Mouse (Mus musculus) thymus, postnatal 36 days (tissue): ENCODE data around the gene Sox15.

Experiments
- DNase-seq, 2 experiments: peaks; one replicate each; pipeline ENCODE4 v3.0.0; 2022; ENCODE audit warnings: mixed read lengths in 2 of 2

Sox15 gene

GRCm38 (mm10) chr11:69645860-69646259, 9.3 kb upstream of the Sox15 start:
- no peak for DNase-seq

- DNase-seq, result no peak
Measured at GRCm38 (mm10) chr11:69653399-69653798, 1.7 kb upstream of the Sox15 start.

GRCm38 (mm10) chr11:69654760-69655159, 354 bp upstream of the Sox15 start:
- DNase-seq, result no peak

- no peak for DNase-seq
Measured at GRCm38 (mm10) chr11:69656065-69656455, 946 bp downstream of the Sox15 start.

GRCm38 (mm10) chr11:69656617-69657461, 1.7 kb downstream of the Sox15 start:
- peak; percentile 48 for DNase-seq

GRCm38 (mm10) chr11:69657462-69657881, 2.4 kb downstream of the Sox15 start:
- DNase-seq, result no peak

GRCm38 (mm10) chr11:69661221-69661881, 6.2 kb downstream of the Sox15 start:
- DNase-seq, result no peak

GRCm38 (mm10) chr11:69662213-69662966, 7.3 kb downstream of the Sox15 start, which contains the start of gene Mpdu1:
TSS of gene Mpdu1 (minus strand) at chr11:69662642.
- DNase-seq, result peak; percentile 93 to 96

GRCm38 (mm10) chr11:69662967-69663671, 8.0 kb downstream of the Sox15 start:
- peak in 1 of 2 experiments; percentile 46 for DNase-seq

- no peak for DNase-seq
Measured at GRCm38 (mm10) chr11:69663795-69664194, 8.7 kb downstream of the Sox15 start.

- DNase-seq, result no peak
Measured at GRCm38 (mm10) chr11:69664841-69665240, 9.7 kb downstream of the Sox15 start.

- DNase-seq, result peak in 1 of 2 experiments; percentile 21
Measured at GRCm38 (mm10) chr11:69665457-69665960, 10.4 kb downstream of the Sox15 start.

- peak in 1 of 2 experiments; percentile 30 for DNase-seq
Measured at GRCm38 (mm10) chr11:69665961-69666664, 11.0 kb downstream of the Sox15 start, which contains the start of gene Cd68. TSS of gene Cd68 (minus strand) at chr11:69666153.

- no peak for DNase-seq
Measured at GRCm38 (mm10) chr11:69666665-69667005, 11.5 kb downstream of the Sox15 start.

- peak; percentile 95 to 96 for DNase-seq
Measured at GRCm38 (mm10) chr11:69670786-69671725, 15.9 kb downstream of the Sox15 start.

GRCm38 (mm10) chr11:69671726-69672124, 16.6 kb downstream of the Sox15 start:
- no peak for DNase-seq

- DNase-seq, result peak; percentile 99 to 100
Measured at GRCm38 (mm10) chr11:69672211-69672706, 17.1 kb downstream of the Sox15 start, which contains the start of gene Eif4a1. TSS of gene Eif4a1 (minus strand) at chr11:69672423.

GRCm38 (mm10) chr11:69679144-69679543, 24.0 kb downstream of the Sox15 start:
- DNase-seq, result no peak

- no peak for DNase-seq
Measured at GRCm38 (mm10) chr11:69680136-69680855, 25.2 kb downstream of the Sox15 start.
